Mouse (Mus musculus): Measurements from ENCODE around the gene Txndc2. TPM values are rescaled to one million over a fixed set of nuclear protein-coding genes. Genes with fewer than 3 reads are reported as not detected.
A peak's percentile ranks its signal among the peaks of the same experiment; 100 is the strongest.

The Txndc2 gene
- polyA plus RNA-seq (2016; fragmentation: Nextera tagmentation; extraction: Ambion mirVana), result 0.09 and 0.21 TPM in 2 replicates

GRCm38 (mm10) chr17:65641734-65642218 lies at the start of gene Txndc2:
Gene Txndc2, minus strand, starts transcription at chr17:65642168.
- Histone ChIP-seq H3K9ac (replicated peaks) (no peak within 1 kb of the TSS; the same call in 1 of the 2 replicates), H3K4me2 (replicated peaks) (no peak within 1 kb of the TSS), H3K27ac (replicated peaks) (peak within 1 kb of the TSS; percentile 63), H3K36me3 (no peaks in the 10 kb centered on the region), H3K4me3 (no peak within 1 kb of the TSS), H3K27me3 (no peaks in the 10 kb centered on the region), H3K4me1 (peaks cover 11% of the 10 kb centered on the region), H3K9me3 (no peaks in the 10 kb centered on the region)
- no peak for ATAC-seq (ENCODE audit: low FRiP score, low read depth)
- 90% methylated on average over 11 of the region's 11 CpGs for whole genome bisulfite sequencing

DNA sequence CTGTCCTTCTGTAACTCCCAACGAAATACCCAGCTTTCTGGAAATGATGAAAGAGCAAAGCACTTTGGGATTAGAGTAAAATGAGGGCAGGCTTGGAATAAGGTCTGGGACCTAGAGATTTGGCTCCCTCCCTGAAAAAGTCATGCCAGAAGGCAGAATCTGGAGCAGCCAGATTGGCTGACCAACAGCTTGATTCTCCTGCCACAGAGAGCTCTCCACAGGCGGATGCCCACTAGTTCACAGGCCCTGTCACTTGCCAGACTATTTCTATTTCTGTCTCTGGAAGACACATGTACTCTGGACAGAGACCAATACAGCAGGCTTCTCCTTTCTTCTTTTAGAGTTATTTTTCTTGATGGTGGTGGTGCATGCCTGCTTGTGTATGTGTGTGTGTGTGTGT lies 41.8 kb upstream of the Txndc2 start:
- peaks cover 2% of the 10 kb centered on the region; the same call in 1 of the 2 replicates for H3K4me1 ChIP-seq
- WGBS, result 83% methylated on average over 2 of the region's 2 CpGs
- H3K4me3 ChIP-seq, result no peak overlapping the region
- no peaks in the 10 kb centered on the region for H3K27me3 ChIP-seq
- ATAC-seq (ENCODE audit: low FRiP score, low read depth), result no peak
- H3K9ac ChIP-seq (replicated peaks), result no peak overlapping the region
- H3K9me3 ChIP-seq, result no peaks in the 10 kb centered on the region
- H3K27ac ChIP-seq (replicated peaks), result no peak overlapping the region
- no peak overlapping the region for H3K4me2 ChIP-seq (replicated peaks)
- no peaks in the 10 kb centered on the region for H3K36me3 ChIP-seq

- ATAC-seq (ENCODE audit: low FRiP score, low read depth), result no peak
- no peak overlapping the region for H3K4me3 ChIP-seq
- H3K4me2 ChIP-seq (replicated peaks), result no peak overlapping the region
- H3K27me3 ChIP-seq, result no peaks in the 10 kb centered on the region
- no peak overlapping the region for H3K27ac ChIP-seq (replicated peaks)
- H3K9me3 ChIP-seq, result no peaks in the 10 kb centered on the region
- 89% methylated on average over 3 of the region's 3 CpGs for WGBS
- H3K4me1 ChIP-seq, result peaks cover 2% of the 10 kb centered on the region; the same call in 1 of the 2 replicates
- no peaks in the 10 kb centered on the region for H3K36me3 ChIP-seq
- no peak overlapping the region for H3K9ac ChIP-seq (replicated peaks)
Measured at GRCm38 (mm10) chr17:65683316-65683715, 41.3 kb upstream of the Txndc2 start.

DNA sequence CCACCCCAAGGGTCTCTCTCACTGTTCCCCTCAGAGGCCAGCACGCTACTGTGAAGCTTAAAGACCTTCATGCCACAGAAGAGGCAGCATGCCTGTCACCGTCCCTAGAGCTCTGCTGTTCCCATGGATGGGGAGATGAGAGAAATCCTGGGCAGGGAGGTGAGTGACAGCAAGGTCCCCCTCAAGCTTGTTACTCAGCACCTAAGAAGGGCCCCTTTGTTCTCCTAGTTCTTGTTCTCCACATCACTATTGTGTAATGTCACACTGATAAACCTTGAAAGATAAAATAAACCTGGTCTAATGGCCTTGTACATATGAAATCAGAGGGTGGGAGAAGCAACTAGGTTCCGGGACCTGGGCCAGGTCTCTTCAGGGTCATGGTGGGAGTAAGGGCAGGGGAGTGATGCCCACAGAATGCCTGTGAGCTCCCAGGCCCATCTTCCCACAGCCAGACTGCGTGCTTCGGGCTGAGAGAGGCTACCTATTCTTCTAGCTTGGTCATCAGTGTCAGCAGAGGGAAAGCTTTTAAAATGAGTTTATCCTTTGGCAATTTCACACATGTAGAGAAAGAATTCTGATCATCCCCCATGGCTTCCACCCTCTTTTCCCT lies 40.2 kb upstream of the Txndc2 start:
- H3K9me3 ChIP-seq, result no peaks in the 10 kb centered on the region
- no peak overlapping the region for H3K27ac ChIP-seq (replicated peaks)
- no peak for ATAC-seq (ENCODE audit: low FRiP score, low read depth)
- no peak overlapping the region for H3K9ac ChIP-seq (replicated peaks)
- H3K4me3 ChIP-seq, result no peak overlapping the region
- no peak overlapping the region for H3K4me2 ChIP-seq (replicated peaks)
- no peaks in the 10 kb centered on the region for H3K36me3 ChIP-seq
- 91% methylated on average over 5 of the region's 5 CpGs for WGBS
- peaks cover 2% of the 10 kb centered on the region; the same call in 1 of the 2 replicates for H3K4me1 ChIP-seq
- H3K27me3 ChIP-seq, result no peaks in the 10 kb centered on the region

DNA sequence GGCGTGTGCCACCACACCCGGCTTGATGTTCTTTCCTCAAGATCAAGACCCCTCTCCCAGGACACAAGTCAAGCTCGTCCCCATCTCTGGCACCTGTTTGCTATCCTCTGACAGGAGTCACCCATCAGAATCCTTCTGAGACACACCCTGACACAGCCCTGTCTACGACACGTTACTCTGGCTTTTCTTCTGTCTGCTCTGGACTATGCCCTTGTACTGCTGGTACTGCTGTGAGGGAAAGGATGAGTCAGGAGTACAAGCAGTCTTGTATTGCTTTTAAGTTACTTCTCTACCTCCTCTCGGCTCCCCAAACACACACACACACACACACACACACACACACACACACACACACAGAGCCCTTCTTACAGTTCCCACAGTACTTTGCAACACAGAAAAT lies 39.5 kb upstream of the Txndc2 start:
- Histone ChIP-seq H3K4me3 (no peak overlapping the region), H3K27me3 (no peaks in the 10 kb centered on the region), H3K36me3 (no peaks in the 10 kb centered on the region), H3K27ac (replicated peaks) (no peak overlapping the region), H3K4me1 (peaks cover 2% of the 10 kb centered on the region; the same call in 1 of the 2 replicates), H3K4me2 (replicated peaks) (no peak overlapping the region), H3K9ac (replicated peaks) (no peak overlapping the region), H3K9me3 (no peaks in the 10 kb centered on the region)
- no peak for ATAC-seq (ENCODE audit: low FRiP score, low read depth)
- WGBS, result 86% methylated on average over 6 of the region's 6 CpGs

GRCm38 (mm10) chr17:65680801-65681412 lies 38.9 kb upstream of the Txndc2 start:
- H3K27me3 ChIP-seq, result no peaks in the 10 kb centered on the region
- H3K4me1 ChIP-seq, result peaks cover 2% of the 10 kb centered on the region; the same call in 1 of the 2 replicates
- no peaks in the 10 kb centered on the region for H3K9me3 ChIP-seq
- no peak overlapping the region for H3K4me3 ChIP-seq
- WGBS, result 83% methylated on average over 2 of the region's 2 CpGs
- no peaks in the 10 kb centered on the region for H3K36me3 ChIP-seq
- no peak overlapping the region for H3K9ac ChIP-seq (replicated peaks)
- H3K27ac ChIP-seq (replicated peaks), result no peak overlapping the region
- H3K4me2 ChIP-seq (replicated peaks), result no peak overlapping the region
- ATAC-seq (ENCODE audit: low FRiP score, low read depth), result no peak

DNA sequence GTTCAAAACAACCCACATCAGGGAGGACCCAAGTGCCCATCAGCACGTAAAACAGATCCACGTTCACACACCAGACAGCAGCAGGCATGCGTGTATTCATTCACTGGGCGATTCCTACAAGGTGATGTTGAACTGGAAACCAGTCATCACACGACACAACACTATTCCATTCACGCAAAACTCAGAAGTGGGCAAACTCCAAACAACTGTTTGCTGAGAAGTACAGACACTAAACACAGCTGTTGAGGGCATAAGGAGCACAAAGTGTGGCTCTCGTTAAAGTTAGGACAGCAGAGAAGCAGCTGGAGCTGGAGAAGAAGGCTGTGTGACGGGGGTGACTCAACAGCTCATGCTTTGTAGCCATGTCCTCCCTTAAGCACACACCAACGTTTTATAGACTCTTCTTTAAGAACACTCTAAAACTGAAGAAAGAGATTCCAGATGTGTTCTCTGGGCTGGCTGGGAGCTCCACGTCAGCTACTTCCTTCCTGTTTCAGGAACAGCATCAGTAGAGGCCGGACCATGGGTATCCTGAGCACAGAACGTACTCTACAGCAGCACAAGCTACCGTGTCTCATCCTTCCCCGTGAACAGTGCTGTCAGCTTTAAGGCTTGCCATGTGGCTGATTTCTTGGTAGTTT lies 38.0 kb upstream of the Txndc2 start:
- Histone ChIP-seq H3K27ac (replicated peaks) (no peak overlapping the region), H3K4me1 (peaks cover 2% of the 10 kb centered on the region; the same call in 1 of the 2 replicates), H3K36me3 (no peaks in the 10 kb centered on the region), H3K27me3 (no peaks in the 10 kb centered on the region), H3K4me3 (no peak overlapping the region), H3K9me3 (no peaks in the 10 kb centered on the region), H3K4me2 (replicated peaks) (no peak overlapping the region), H3K9ac (replicated peaks) (no peak overlapping the region)
- ATAC-seq (ENCODE audit: low FRiP score, low read depth), result no peak
- WGBS, result 84% methylated on average over 14 of the region's 14 CpGs

DNA sequence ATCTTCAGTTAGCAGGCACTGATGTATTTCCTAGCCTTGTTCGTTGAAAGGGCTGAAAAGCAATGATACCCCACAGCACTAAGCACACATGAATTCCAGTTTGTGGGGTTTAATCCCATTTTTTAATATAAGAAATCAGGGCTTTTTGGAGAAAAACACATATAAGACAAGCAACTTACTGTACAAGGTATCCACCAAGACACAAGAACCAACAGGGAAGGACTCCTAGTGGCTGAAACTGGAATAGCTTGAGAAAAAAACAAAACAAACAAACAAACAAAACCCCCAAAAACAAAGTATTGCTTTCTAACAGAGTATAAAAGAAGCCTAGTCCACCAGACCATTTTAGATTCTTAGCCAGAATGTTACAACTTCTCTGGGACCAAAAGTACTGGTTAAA lies 35.8 kb upstream of the Txndc2 start:
- no peak for ATAC-seq (ENCODE audit: low FRiP score, low read depth)
- H3K4me3 ChIP-seq, result no peak overlapping the region
- no peak overlapping the region for H3K4me2 ChIP-seq (replicated peaks)
- no peaks in the 10 kb centered on the region for H3K9me3 ChIP-seq
- 0 out of 2 replicates have a peak, but pooled peaks cover 5% of the 10 kb centered on the region for H3K36me3 ChIP-seq
- 93% methylated on average over 1 of the region's 1 CpGs for WGBS
- no peak overlapping the region for H3K9ac ChIP-seq (replicated peaks)
- no peaks in the 10 kb centered on the region for H3K27me3 ChIP-seq
- H3K27ac ChIP-seq (replicated peaks), result no peak overlapping the region
- peaks cover 2% of the 10 kb centered on the region; the same call in 1 of the 2 replicates for H3K4me1 ChIP-seq

- Histone ChIP-seq H3K9me3 (no peaks in the 10 kb centered on the region), H3K9ac (replicated peaks) (no peak overlapping the region), H3K27ac (replicated peaks) (no peak overlapping the region), H3K4me1 (peaks cover 2% of the 10 kb centered on the region; the same call in 1 of the 2 replicates), H3K27me3 (no peaks in the 10 kb centered on the region), H3K36me3 (0 out of 2 replicates have a peak, but pooled peaks cover 5% of the 10 kb centered on the region), H3K4me2 (replicated peaks) (no peak overlapping the region), H3K4me3 (no peak overlapping the region)
- 94% methylated on average over 8 of the region's 8 CpGs for WGBS
- no peak for ATAC-seq (ENCODE audit: low FRiP score, low read depth)
Measured at GRCm38 (mm10) chr17:65676536-65676935, 34.6 kb upstream of the Txndc2 start.

GRCm38 (mm10) chr17:65675985-65676384 lies 34.0 kb upstream of the Txndc2 start:
- Histone ChIP-seq H3K4me1 (peaks cover 2% of the 10 kb centered on the region; the same call in 1 of the 2 replicates), H3K4me3 (no peak overlapping the region)

GRCm38 (mm10) chr17:65674710-65675171 lies 32.8 kb upstream of the Txndc2 start:
- Histone ChIP-seq H3K27me3 (no peaks in the 10 kb centered on the region), H3K4me3 (no peak overlapping the region), H3K9ac (replicated peaks) (no peak overlapping the region), H3K9me3 (no peaks in the 10 kb centered on the region), H3K27ac (replicated peaks) (no peak overlapping the region), H3K36me3 (0 out of 2 replicates have a peak, but pooled peaks cover 5% of the 10 kb centered on the region), H3K4me1 (no peaks in the 10 kb centered on the region; the same call in 1 of the 2 replicates), H3K4me2 (replicated peaks) (no peak overlapping the region)
- no peak for ATAC-seq (ENCODE audit: low FRiP score, low read depth)
- 38% methylated on average over 1 of the region's 1 CpGs for WGBS

More at GRCm38 (mm10) chr17:65675985-65676384, 34.0 kb upstream of the Txndc2 start:
- 85% methylated on average over 3 of the region's 3 CpGs for WGBS
- ATAC-seq (ENCODE audit: low FRiP score, low read depth), result no peak
- H3K36me3 ChIP-seq, result 0 out of 2 replicates have a peak, but pooled peaks cover 5% of the 10 kb centered on the region
- no peak overlapping the region for H3K4me2 ChIP-seq (replicated peaks)
- no peak overlapping the region for H3K27ac ChIP-seq (replicated peaks)
- no peak overlapping the region for H3K9ac ChIP-seq (replicated peaks)
- H3K9me3 ChIP-seq, result no peaks in the 10 kb centered on the region
- no peaks in the 10 kb centered on the region for H3K27me3 ChIP-seq

DNA sequence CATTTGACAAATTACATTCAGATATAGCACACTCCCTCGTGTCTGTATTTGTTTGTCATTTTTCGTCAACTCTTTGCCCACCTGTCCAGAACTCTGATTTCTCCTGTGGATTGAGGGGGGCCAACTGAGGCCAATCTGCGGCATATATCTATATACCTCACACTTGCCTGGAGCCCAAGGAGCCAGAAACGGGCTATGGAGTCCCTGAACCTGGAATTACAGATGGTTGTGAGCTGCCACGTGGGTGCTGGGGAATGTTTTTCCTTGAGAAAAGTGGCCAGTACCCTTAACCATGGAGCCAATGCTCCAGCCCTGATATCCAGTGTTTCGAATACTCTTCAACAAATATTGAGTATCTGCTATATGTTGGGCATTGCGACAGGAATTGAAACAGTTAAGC lies 31.0 kb upstream of the Txndc2 start:
- Histone ChIP-seq H3K4me1 (no peaks in the 10 kb centered on the region), H3K36me3 (0 out of 2 replicates have a peak, but pooled peaks cover 5% of the 10 kb centered on the region), H3K4me3 (no peak overlapping the region), H3K4me2 (replicated peaks) (no peak overlapping the region), H3K27me3 (no peaks in the 10 kb centered on the region), H3K27ac (replicated peaks) (no peak overlapping the region), H3K9ac (replicated peaks) (no peak overlapping the region), H3K9me3 (no peaks in the 10 kb centered on the region)
- ATAC-seq (ENCODE audit: low FRiP score, low read depth), result no peak
- 94% methylated on average over 7 of the region's 7 CpGs for WGBS
